Mouse (Mus musculus) liver, embryonic 14.5 days (tissue): ENCODE measurements around the gene Rhbdl1. TPM values are rescaled to one million over a fixed set of nuclear protein-coding genes. Genes with fewer than 3 reads are reported as not detected.
A peak's percentile ranks its signal among the peaks of the same experiment; 100 is the strongest.

ENCODE experiments used
- ATAC-seq: fragments of 200-750 bp; cut with Nextera tagmentation; 2 replicates; pipeline ENCODE4 v1.8.0; 2017; ENCODE audit warnings: moderate number of reproducible peaks, mild to moderate bottlenecking, moderate library complexity; ENCODE audit not compliant: insufficient read depth
- DNase-seq, 3 experiments: peaks; one replicate each; pipeline ENCODE4 v3.0.0-alpha.2; 2012 to 2013; ENCODE audit warnings: low read depth in 3 of 3, low spot score in 3 of 3
- H3K27ac ChIP-seq: fragments of 300-500 bp; sonication (generic); 2 replicates; pipeline ENCODE4 v1.5.1; 2014; ENCODE audit warnings: moderate library complexity, mild to moderate bottlenecking, control low read depth, inconsistent platforms
- H3K27me3 ChIP-seq: fragments of 300-500 bp; sonication (generic); 2 replicates; pipeline ENCODE4 v1.6.1; 2014; ENCODE audit warnings: mild to moderate bottlenecking, low read length, moderate library complexity; ENCODE audit not compliant: control insufficient read depth, insufficient read depth
- H3K36me3 ChIP-seq: fragments of 300-500 bp; sonication (generic); replicated peaks from 2 replicates; pipeline ENCODE4 v1.6.1; 2014; ENCODE audit warnings: low read depth; ENCODE audit not compliant: control insufficient read depth, insufficient read depth
- H3K4me1 ChIP-seq, 2 experiments: fragments of 200-500 bp in 1 of 2; fragments of 300-500 bp in 1 of 2; sonication (generic) in 1 of 2; replicated peaks; 2 replicates each; pipeline ENCODE4 v1.6.1; 2012 to 2014; ENCODE audit warnings: antibody characterized with exemption in 1 of 2, inconsistent platforms in 1 of 2, low read length in 1 of 2; ENCODE audit not compliant: control insufficient read depth in 2 of 2, insufficient read depth in 2 of 2
- H3K4me2 ChIP-seq: fragments of 300-500 bp; sonication (generic); 2 replicates; pipeline ENCODE4 v1.6.1; 2014; ENCODE audit warnings: low read depth, mild to moderate bottlenecking, control low read depth, moderate library complexity
- H3K4me3 ChIP-seq, 2 experiments: fragments of 200-500 bp in 1 of 2; fragments of 300-500 bp in 1 of 2; sonication (generic) in 1 of 2; 2 replicates each; pipeline ENCODE4 v1.5.1; 2012 to 2014; ENCODE audit warnings: low read depth in 2 of 2, low read length in 2 of 2, mild to moderate bottlenecking in 2 of 2, control low read depth in 1 of 2, inconsistent platforms in 1 of 2, moderate library complexity in 1 of 2; ENCODE audit not compliant: insufficient read depth in 1 of 2
- H3K9ac ChIP-seq: fragments of 300-500 bp; sonication (generic); replicated peaks from 2 replicates; pipeline ENCODE4 v1.6.1; 2014; ENCODE audit warnings: mild to moderate bottlenecking, control low read depth, moderate library complexity
- H3K9me3 ChIP-seq: fragments of 300-500 bp; sonication (generic); 2 replicates; pipeline ENCODE4 v1.6.1; 2016; ENCODE audit warnings: low read length, mixed read lengths; ENCODE audit not compliant: control insufficient read depth
- CTCF ChIP-seq: IDR thresholded peaks from 2 replicates; pipeline ENCODE4 v1.5.1; 2016; ENCODE audit warnings: antibody characterized with exemption, low read depth, control low read depth
- EP300 ChIP-seq: IDR thresholded peaks from 2 replicates; pipeline ENCODE4 v1.6.1; 2016; ENCODE audit warnings: antibody characterized with exemption, low read depth
- WGBS: fragments of 180-500 bp; shearing (Covaris S2); extraction: QIAGEN DNeasy Blood & Tissue Kit; methylation state at CpG from one replicate; pipeline ENCODE4 v1.1.7; 2014; ENCODE audit not compliant: insufficient replicate concordance; 5-methylcytosine and 5-hydroxymethylcytosine counted together
- polyA plus RNA-seq, 2 experiments: library from polyadenylated mRNA; depleted of rRNA in 1 of 2; stranded (reverse) in 1 of 2; unstranded in 1 of 2; fragments of >200 nt; fragmentation: Nextera tagmentation in 1 of 2; extraction: Ambion mirVana in 1 of 2; gene quantifications; 2 replicates each; pipeline versions ENCODE4 v1.2.1 to v1.2.3; 2012 to 2014

The Rhbdl1 gene
- polyA plus RNA-seq, 2 experiments, result 0.58 to 1.5 TPM

DNA sequence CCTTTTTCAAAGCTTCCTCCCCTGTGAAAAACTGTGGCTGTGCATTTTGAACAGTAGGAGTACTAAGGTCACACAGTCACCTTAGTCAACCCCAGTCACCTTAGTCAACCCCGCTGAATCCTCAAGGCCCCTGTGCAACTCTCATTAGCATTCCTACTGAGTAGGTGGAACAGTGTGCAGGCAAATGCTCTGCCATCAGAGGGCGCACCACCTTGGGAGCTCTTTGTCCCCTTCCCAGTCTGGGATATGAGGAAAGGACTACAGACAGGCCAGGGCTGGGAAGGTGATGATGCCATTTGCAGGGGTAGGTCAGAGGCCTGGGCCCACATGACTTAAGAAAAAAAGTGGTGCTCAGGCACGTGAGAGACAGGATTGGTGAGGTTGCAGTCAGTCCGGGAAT is 42.2 kb upstream of the Rhbdl1 start:
- no peak overlapping the region for H3K27ac ChIP-seq
- H3K9ac ChIP-seq, result no peak overlapping the region
- TF ChIP-seq EP300 (no peak), CTCF (peak; percentile 74)
- H3K36me3 ChIP-seq, result peaks cover 5% of the 10 kb centered on the region; the same call in 1 of the 2 replicates
- H3K27me3 ChIP-seq, result no peaks in the 10 kb centered on the region
- no peak overlapping the region for H3K4me3 ChIP-seq
- H3K4me2 ChIP-seq, result no peak overlapping the region
- no peaks in the 10 kb centered on the region for H3K9me3 ChIP-seq
- peaks cover 4 to 28% of the 10 kb centered on the region in 2 experiments for H3K4me1 ChIP-seq
- no peak for DNase-seq
- ATAC-seq, result no peak
- 64% methylated on average over 4 of the region's 4 CpGs for WGBS

DNA sequence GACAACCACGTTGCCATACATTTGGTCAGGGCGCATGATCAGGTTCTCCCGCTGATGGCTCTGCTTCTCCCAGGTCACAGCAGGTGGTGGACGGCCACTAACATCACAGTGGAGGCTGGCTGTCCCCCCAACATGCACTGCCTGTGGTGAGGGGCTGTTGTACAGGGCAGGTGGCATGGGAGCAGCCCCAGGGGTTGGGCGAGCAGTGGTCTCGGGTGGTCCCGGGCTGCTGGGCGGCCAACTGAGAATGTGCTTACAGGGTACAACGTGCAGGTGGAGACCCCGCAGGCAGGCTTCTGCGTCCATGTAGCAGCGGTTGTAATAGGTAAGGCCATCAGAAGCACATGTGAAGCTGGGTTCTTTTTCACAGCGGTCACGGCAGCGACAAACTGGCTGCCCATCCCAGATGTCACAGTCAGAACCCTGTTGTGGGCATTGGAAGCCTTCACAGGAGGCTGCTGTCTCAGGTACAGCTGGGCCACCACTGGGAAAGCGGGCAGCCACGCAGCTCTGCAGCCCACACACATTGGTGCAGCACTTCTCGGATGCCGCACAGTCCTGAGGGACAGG is 41.6 kb upstream of the Rhbdl1 start:
- no peak for TF ChIP-seq CTCF
- no peak for TF ChIP-seq EP300
- Histone ChIP-seq H3K9me3 (no peaks in the 10 kb centered on the region), H3K27me3 (no peaks in the 10 kb centered on the region), H3K4me2 (no peak overlapping the region), H3K27ac (no peak overlapping the region), H3K36me3 (peaks cover 5% of the 10 kb centered on the region; the same call in 1 of the 2 replicates), H3K9ac (no peak overlapping the region), H3K4me3 (no peak overlapping the region), H3K4me1 (peaks cover 4 to 33% of the 10 kb centered on the region in 2 experiments)
- DNase-seq (no peak), ATAC-seq (no peak)
- WGBS, result 85% methylated on average over 19 of the region's 19 CpGs

DNA sequence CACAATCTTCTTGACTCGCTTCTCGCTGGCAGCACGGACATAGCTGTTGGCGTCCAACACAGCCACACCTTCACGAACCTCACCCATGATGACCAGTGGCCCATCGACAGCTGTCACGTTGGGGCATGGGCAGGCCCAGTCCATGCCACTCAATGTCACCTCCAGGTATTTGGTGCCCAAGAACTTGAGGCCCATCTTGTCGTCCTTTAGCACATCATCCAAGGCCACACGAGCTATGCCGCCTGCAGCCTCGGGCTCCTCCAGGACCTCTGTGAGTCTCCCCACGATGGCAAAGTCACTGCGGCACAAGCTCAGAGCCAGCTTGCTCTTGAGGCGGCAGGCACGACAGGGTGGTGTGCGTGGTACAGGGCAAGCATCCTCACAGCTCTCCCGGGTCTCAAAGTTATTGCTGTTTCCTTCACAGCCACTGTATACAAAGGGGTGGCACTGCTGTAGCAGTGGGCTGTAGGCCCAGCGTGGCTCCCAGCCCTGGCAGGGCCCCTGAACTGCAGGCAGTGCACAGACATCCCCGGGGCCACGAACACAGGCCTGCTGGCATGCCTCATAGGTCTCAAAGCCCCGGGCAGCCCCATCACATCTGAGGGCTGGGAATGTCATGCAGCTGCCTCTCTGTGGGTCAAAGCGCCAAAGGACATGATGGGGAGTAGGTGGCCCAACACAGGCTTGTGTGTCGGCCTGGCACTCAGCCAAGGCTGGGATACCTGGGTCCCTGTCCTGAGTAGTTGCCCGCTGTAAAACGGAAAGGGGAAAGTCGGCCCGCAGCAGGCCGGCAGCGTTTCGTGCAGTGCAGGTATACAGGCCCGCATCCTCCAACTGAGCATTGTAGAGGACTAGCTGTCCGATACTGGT is 40.9 kb upstream of the Rhbdl1 start:
- Histone ChIP-seq H3K36me3 (peaks cover 3% of the 10 kb centered on the region; the same call in 1 of the 2 replicates), H3K27ac (no peak overlapping the region), H3K4me3 (no peak overlapping the region), H3K4me1 (peaks cover 4 to 33% of the 10 kb centered on the region in 2 experiments), H3K27me3 (no peaks in the 10 kb centered on the region), H3K9ac (no peak overlapping the region), H3K9me3 (no peaks in the 10 kb centered on the region), H3K4me2 (no peak overlapping the region)
- DNase-seq (no peak), ATAC-seq (no peak)
- WGBS, result 84% methylated on average over 32 of the region's 32 CpGs
- TF ChIP-seq EP300 (no peak), CTCF (no peak)

GRCm38 (mm10) chr17:25877025-25877424 is 39.9 kb upstream of the Rhbdl1 start:
- Histone ChIP-seq H3K4me2 (peak overlapping the region; percentile 94), H3K27me3 (no peaks in the 10 kb centered on the region), H3K4me3 (no peak overlapping the region), H3K36me3 (peaks cover 3% of the 10 kb centered on the region; the same call in 1 of the 2 replicates), H3K9ac (no peak overlapping the region), H3K27ac (no peak overlapping the region), H3K9me3 (no peaks in the 10 kb centered on the region), H3K4me1 (peaks cover 4 to 26% of the 10 kb centered on the region in 2 experiments)
- DNase-seq (no peak), ATAC-seq (no peak)
- TF ChIP-seq CTCF, result no peak
- no peak for TF ChIP-seq EP300
- 78% methylated on average over 3 of the region's 3 CpGs for WGBS

DNA sequence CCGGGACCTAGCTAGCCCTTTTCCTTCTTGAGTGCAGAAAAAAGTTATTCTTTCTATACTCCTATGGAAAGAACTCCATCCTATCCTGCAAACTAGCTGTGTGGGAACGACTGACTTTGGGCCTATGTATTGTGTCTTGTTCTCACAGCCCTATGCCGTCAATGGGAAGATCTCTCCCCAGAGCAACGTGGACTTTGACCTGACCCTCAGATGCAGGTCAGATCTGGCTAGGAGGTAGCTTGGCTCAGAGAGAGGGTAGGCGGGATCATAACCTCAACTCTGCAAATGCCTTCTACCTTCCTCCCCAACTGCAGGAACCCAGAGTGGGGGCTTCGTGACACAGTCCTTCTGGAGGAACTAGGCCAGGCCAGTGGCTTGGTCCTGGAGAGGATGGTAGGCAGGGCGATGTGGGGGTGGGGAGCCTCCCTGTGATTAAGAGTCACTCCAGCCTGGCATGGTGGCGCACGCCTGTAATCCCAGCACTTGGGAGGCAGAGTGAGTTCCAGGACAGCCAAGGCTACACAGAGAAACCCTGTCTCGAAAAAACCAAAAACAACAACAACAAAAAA is 39.3 kb upstream of the Rhbdl1 start:
- ATAC-seq, result no peak
- H3K9ac ChIP-seq, result peak overlapping the region; percentile 75
- H3K4me2 ChIP-seq, result peak overlapping the region; percentile 94

More for the DNA sequence above, 39.3 kb upstream of the Rhbdl1 start:
- peaks cover 3% of the 10 kb centered on the region; the same call in 1 of the 2 replicates for H3K36me3 ChIP-seq
- H3K27me3 ChIP-seq, result no peaks in the 10 kb centered on the region
- H3K4me1 ChIP-seq, result peaks cover 4 to 21% of the 10 kb centered on the region in 2 experiments
- WGBS, result 64% methylated on average over 10 of the region's 10 CpGs
- no peak for TF ChIP-seq CTCF
- TF ChIP-seq EP300, result no peak
- H3K9me3 ChIP-seq, result no peaks in the 10 kb centered on the region
- H3K4me3 ChIP-seq, result peak overlapping the region; percentile 91 to 93
- no peak overlapping the region for H3K27ac ChIP-seq
- DNase-seq, result no peak
